19 mouse cellular contexts compared by ENCODE assay signal in genomic region chr15:12721684-12722500, GRCm38 (mm10). TPM values are rescaled to one million over a fixed set of nuclear protein-coding genes. Genes with fewer than 3 reads are reported as not detected.
DNase-seq lines count a peak whose midpoint lies in the region; ATAC-seq and TF ChIP-seq lines count a peak whose summit lies in the region.
"Had no signal": no experiment of that assay in that cellular context is flagged by ENCODE, and none has a peak within 500 bp of the region (broad histone marks: within the 10 kb centered on the region; RNA-seq: fewer than 3 reads in every experiment).

No protein-coding gene starts in this region.

- ATAC-seq in heart, embryonic 12.5 days (ENCODE audit: insufficient number of reproducible peaks, low FRiP score) = no peak
- peak; percentile 27; the same call in 1 of the 2 replicates for ATAC-seq in lung, embryonic 15.5 days (ENCODE audit: borderline replicate concordance, extremely low read depth, low FRiP score, low TSS enrichment)
- no peak for ATAC-seq in granulocyte monocyte progenitor cell, adult 5-6 weeks (replicated peaks; ENCODE audit: poor library complexity, severe bottlenecking)
- ATAC-seq: activated CD4-positive, CD25-positive, alpha-beta regulatory T cell, adult 4 months had no signal

- H3K9me3 ChIP-seq in heart, embryonic 12.5 days (replicated peaks) = no peaks in the 10 kb centered on the region
- H3K9me3 ChIP-seq in lung, embryonic 15.5 days = no peaks in the 10 kb centered on the region
- H3K9me3 ChIP-seq: embryonic facial prominence, embryonic 10.5 days; heart, embryonic 10.5 days; liver, embryonic 13.5 days; midbrain, embryonic 10.5 days had no signal

- H3K27me3 ChIP-seq in heart, adult 2 months (ENCODE audit: control insufficient read depth, insufficient read depth, low read length) = no peaks in the 10 kb centered on the region
- no peaks in the 10 kb centered on the region for H3K27me3 ChIP-seq in heart, embryonic 12.5 days (replicated peaks)
- no peaks in the 10 kb centered on the region for H3K27me3 ChIP-seq in lung, embryonic 15.5 days
- H3K27me3 ChIP-seq: liver, embryonic 13.5 days had no signal

- intact Hi-C loops in heart, adult 2 months (cut with DNase I) = no loop called here

- peaks cover 12% of the 10 kb centered on the region for H3K4me1 ChIP-seq in heart, adult 2 months (ENCODE audit: control insufficient read depth, insufficient read depth, low read length)
- peaks cover 30% of the 10 kb centered on the region for H3K4me1 ChIP-seq in heart, embryonic 12.5 days (replicated peaks)
- no peaks in the 10 kb centered on the region for H3K4me1 ChIP-seq in lung, embryonic 15.5 days
- H3K4me1 ChIP-seq: liver, embryonic 13.5 days; midbrain, embryonic 10.5 days had no signal

- H3K36me3 ChIP-seq in heart, adult 2 months (ENCODE audit: control insufficient read depth, insufficient read depth, low read length) = peaks cover 2% of the 10 kb centered on the region; the same call in 1 of the 2 replicates
- H3K36me3 ChIP-seq in heart, embryonic 12.5 days = no peaks in the 10 kb centered on the region
- H3K36me3 ChIP-seq in lung, embryonic 15.5 days = no peaks in the 10 kb centered on the region
- H3K36me3 ChIP-seq: embryonic facial prominence, embryonic 10.5 days; heart, embryonic 10.5 days; liver, embryonic 13.5 days; midbrain, embryonic 10.5 days had no signal

- no peak for TF ChIP-seq POLR2A in heart, adult 2 months (IDR thresholded peaks at IDR 0.05; ENCODE audit: insufficient read depth, low read depth, low read length)

- H3K79me2 ChIP-seq in heart, adult 2 months (replicated peaks; ENCODE audit: control insufficient read depth, insufficient read depth, low read length) = no peaks in the 10 kb centered on the region

- no peak overlapping the region for H3K4me2 ChIP-seq in heart, embryonic 12.5 days
- no peak overlapping the region for H3K4me2 ChIP-seq in lung, embryonic 15.5 days
- H3K4me2 ChIP-seq: hindbrain, embryonic 14.5 days; liver, embryonic 13.5 days had no signal

- H3K9ac ChIP-seq in heart, adult 2 months (ENCODE audit: low read depth, low read length) = no peak overlapping the region
- H3K9ac ChIP-seq in heart, embryonic 12.5 days = no peak overlapping the region
- H3K9ac ChIP-seq in lung, embryonic 15.5 days = no peak overlapping the region
- H3K9ac ChIP-seq: hindbrain, embryonic 14.5 days; liver, embryonic 13.5 days had no signal

- no peak for TF ChIP-seq EP300 in heart, adult 2 months (IDR thresholded peaks at IDR 0.05; ENCODE audit: insufficient read depth, low read depth, low read length)

- peak overlapping the region; percentile 40 for H3K27ac ChIP-seq in heart, adult 2 months
- no peak overlapping the region for H3K27ac ChIP-seq in heart, embryonic 12.5 days (ENCODE audit: poor library complexity, severe bottlenecking)
- no peak overlapping the region for H3K27ac ChIP-seq in lung, embryonic 15.5 days
- H3K27ac ChIP-seq: embryonic facial prominence, embryonic 10.5 days; heart, embryonic 10.5 days; hindbrain, embryonic 14.5 days; liver, embryonic 13.5 days; macrophage; midbrain, embryonic 10.5 days had no signal

- DNase-seq in adrenal gland, postnatal 10 days = peak; percentile 32
- no peak for DNase-seq in adrenal gland, postnatal 25 days
- peak in 1 of 2 experiments; percentile 64 for DNase-seq in heart, adult 2 months
- DNase-seq in lung, postnatal 25 days (ENCODE audit: low spot score) = no peak
- DNase-seq in MN1 (ENCODE audit: low spot score) = no peak
- DNase-seq: cerebellum, adult 8-10 months; kidney, postnatal 4 days; liver, embryonic 13.5 days; right cerebral cortex, adult 18-20 months; thymus, postnatal 14 days had no signal

- H3K4me3 ChIP-seq in heart, adult 2 months = no peak overlapping the region
- H3K4me3 ChIP-seq in heart, embryonic 12.5 days = no peak overlapping the region
- no peak overlapping the region for H3K4me3 ChIP-seq in lung, embryonic 15.5 days
- H3K4me3 ChIP-seq: embryonic facial prominence, embryonic 10.5 days; heart, embryonic 10.5 days; liver, embryonic 13.5 days; midbrain, embryonic 10.5 days had no signal

- 39% methylated on average over 6 of the region's 6 CpGs for WGBS in heart, adult 2 months
- 72% methylated on average over 6 of the region's 6 CpGs for WGBS in heart, embryonic 12.5 days
- WGBS in lung, embryonic 15.5 days = 49% methylated on average over 6 of the region's 6 CpGs

- TF ChIP-seq CTCF in heart, adult 2 months (IDR thresholded peaks at IDR 0.05) = no peak

RNA-seq across cellular contexts. Expression of gene Pdzd2, which starts 17.8 kb away (rescaled TPM):
- 10 to 100 TPM; 26.2 to 44.2 TPM for total RNA-seq in adrenal gland, postnatal 10 days (2021)
- total RNA-seq in adrenal gland, postnatal 25 days (2021) = 11.3 and 14.4 TPM in 2 replicates
- 10 to 100 TPM; 78.9 to 83.9 TPM for total RNA-seq in heart, adult 2 months (2021)
- 15.0 and 25.0 TPM in 2 replicates for polyA plus RNA-seq in heart, adult 2 months (2012; rRNA removed)
- 14.2 and 14.4 TPM in 2 replicates for polyA plus RNA-seq in heart, embryonic 12.5 days (2016; fragmentation: Nextera tagmentation; extraction: Ambion mirVana)
- polyA plus RNA-seq in lung, embryonic 15.5 days (2015; fragmentation: Nextera tagmentation; extraction: Ambion mirVana) = 32.5 and 39.8 TPM in 2 replicates
- total RNA-seq in granulocyte monocyte progenitor cell, adult 5-6 weeks (2014; fragmentation: Nextera tagmentation) = 0.13 and 0.28 TPM in 2 replicates
- total RNA-seq in granulocyte monocyte progenitor cell, adult 5-6 weeks (2017) = 0.15 and 0.17 TPM in 2 replicates
- polyA plus RNA-seq: macrophage had no signal
